Mouse (Mus musculus) retina, postnatal 7 days (tissue): Measurements from ENCODE around the gene Col27a1.

Source experiments
- DNase-seq: peaks from one replicate; pipeline ENCODE4 v3.0.0-alpha.2; 2012; ENCODE audit warnings: low read depth, low spot score

The Col27a1 gene

DNA sequence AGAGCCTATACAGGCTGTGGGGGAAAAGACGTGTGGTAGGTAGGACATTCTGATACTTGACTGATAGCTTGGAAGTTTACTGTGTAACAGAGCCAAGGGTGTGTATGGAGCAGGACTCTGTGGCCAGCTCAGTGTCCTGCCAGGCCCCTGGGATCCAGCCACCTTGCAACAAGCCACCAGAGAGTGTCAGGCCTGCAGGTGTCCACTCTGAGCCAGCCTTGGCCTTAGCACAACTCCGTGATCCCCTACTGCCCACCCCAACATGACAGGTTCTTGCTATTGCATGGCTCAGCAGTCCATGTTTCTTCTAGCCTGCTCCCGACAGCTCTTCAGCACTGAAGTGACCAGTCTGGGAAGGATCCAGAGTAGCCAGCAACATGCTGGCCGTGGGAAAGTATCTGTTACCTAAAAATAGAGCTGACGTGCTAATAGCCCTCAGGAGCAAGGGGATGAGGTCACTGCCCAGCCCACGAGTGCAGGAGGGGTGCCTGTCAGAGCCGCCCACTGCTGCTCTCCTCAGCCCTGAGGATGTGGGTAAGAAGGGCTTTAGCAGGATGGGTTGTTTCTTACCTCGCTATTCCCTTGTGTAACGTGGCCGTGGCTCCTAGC is 96.5 kb downstream of the Col27a1 start:
- no peak for DNase-seq

DNA sequence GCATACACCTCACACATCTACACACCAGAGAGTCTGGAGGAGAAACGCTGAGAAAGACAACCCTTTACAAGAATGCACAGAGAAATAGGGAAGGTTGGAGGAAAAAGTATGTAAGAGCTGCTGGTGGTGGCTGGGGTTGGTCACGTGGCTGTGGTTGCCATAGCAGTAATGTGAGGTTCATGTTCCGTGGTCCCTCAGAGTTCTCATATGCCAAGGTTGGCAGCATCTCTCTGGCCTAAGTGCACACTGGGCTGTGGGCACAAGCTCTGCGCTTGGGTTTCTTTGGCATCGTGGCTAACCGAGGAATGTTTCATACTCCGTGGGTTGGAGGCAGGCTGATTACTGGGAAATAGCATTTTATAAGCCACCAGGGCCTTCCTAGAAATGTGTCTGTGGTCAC is 97.6 kb downstream of the Col27a1 start:
- no peak for DNase-seq

DNA sequence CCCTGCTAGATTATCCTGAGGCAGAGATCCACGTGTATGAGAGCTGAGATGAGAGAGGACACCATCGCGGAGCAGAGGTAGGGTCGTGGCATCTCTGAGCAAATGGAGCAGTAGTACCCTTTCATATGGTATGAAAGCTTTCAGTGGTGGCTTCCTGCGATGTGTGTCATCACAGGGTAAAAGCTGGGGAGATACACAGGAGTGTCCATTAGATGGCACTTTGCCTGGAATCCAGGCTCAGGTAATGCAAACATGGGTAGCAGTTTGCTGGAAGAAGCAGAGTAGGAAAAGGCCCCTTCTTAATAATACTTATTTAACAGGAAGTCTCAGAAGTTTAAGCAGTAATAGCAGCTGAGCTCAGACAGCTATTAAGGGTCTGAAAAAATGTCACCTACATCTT is 100.3 kb downstream of the Col27a1 start:
- DNase-seq, result no peak

- no peak for DNase-seq
Observed at GRCm38 (mm10) chr4:63316076-63316746, 102.4 kb downstream of the Col27a1 start.

DNA sequence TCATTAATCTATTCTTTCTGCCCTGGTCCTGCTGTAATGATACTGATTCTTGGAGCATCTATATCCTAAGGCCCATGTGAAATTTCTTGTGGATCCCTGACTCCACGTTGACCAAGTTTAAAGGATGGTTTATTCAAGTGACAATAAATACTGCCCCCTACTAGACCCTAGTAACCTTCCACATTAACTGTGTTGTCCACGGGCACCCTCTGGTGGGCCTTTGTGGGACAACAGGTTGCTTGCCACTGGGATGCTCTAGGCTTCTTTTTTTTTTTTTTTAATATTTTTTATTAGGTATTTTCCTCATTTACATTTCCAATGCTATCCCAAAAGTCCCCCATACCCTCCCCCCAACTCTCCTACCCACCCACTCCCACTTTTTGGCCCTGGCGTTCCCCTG is 105.8 kb downstream of the Col27a1 start:
- peak; percentile 33 for DNase-seq

- no peak for DNase-seq
Observed at GRCm38 (mm10) chr4:63323275-63323815, 109.5 kb downstream of the Col27a1 start.

DNA sequence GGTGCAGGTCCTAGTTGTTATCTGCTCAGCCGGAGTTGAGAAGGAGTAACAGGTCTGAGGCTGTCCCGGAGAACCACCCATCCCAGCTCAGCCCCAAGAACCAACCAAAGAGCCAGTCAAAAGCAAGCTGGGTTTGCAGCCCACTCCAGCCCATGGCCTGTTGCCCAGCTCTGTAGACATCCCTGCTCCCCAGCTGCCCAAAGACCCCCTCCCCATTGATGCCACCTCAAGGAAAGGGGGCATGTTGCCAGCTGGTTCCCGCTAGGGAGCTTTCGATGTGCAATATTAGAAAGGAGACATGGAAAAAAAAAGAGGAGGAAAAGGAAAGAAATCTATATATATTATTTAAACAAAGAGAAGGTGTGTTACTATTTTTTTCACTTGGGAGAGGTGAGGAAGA is 119.6 kb downstream of the Col27a1 start:
- no peak for DNase-seq

- DNase-seq, result no peak
Observed at GRCm38 (mm10) chr4:63338414-63339076, 124.7 kb downstream of the Col27a1 start.

DNA sequence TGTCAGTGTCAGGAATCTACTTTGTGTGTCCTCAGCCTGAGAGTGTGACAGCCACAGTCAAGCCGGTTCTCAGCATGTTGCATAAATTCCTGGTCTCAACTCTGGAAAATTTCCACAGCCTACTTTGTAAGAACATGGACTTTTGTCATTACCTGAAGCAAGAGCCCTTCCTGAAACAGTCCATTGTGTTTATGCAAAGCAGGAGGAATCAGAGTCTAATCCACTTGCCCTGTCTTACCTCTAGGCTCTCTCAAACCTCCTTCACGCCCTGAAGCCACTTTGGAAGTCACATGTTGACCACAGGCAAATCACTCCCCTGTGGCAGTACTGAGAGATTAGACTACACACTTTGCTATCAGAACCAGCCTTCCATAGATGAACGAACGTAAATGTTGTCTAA is 128.7 kb downstream of the Col27a1 start:
- DNase-seq, result no peak

DNA sequence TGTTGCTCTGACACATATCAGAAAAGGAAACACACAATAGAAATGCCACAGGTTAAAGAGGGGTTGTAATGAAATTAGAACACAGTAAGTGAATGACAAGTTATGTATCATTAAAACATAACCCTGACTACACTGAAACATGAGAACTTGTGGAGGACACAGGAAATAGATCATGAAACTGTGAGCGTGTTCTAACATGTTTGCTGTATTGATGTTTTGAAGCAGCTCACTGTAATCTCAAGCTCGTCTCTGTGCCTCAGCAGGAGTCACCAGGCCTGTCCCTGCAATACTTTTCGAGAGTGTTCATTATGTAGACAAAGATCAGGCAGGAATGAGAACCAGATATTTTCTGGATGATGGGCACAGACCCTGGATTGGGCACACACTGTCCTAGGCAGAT is 129.8 kb downstream of the Col27a1 start:
- no peak for DNase-seq

DNA sequence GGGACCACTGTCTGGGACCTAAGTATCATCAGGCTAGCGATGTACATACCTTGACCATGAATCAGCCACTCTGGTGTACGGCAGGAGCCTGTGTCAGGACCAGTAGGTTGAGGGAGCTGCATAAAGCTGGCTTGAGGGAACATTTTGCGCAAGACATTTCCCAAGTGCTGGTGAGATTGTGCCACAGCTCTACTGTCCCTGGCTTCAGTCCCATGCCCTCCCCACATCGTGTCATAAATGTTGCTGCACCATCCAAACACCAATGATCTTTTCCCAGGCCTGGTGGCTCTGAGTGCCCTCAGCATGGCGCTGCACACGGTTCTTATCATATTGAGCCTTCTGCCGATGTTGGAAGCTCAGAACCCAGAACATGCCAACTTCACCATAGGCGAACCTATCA is 130.5 kb downstream of the Col27a1 start, which contains the start of gene Orm1:
TSS of gene Orm1 (plus strand) at position 266 of the 400 bp plus-strand sequence.
- DNase-seq, result no peak

DNA sequence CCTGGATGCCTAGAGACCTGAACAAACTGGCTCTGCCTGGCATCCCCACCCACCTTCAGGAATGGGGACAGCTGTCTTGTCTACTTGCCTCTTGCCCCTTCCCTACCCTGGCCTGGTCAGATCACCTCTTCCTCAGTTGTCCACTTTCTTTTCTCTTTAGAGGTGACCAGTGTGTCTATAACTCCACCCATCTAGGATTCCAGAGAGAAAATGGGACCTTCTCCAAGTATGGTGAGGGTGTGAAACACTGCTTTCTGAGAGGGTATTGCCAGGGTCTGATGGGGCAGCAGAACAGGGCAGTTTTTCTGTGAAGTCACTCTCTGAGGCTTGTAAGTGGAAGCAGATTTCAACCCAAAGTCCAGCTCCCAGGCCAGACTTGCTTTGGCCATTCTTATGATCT is 131.5 kb downstream of the Col27a1 start:
- no peak for DNase-seq

GRCm38 (mm10) chr4:63346659-63347058 is 132.9 kb downstream of the Col27a1 start:
- no peak for DNase-seq

DNA sequence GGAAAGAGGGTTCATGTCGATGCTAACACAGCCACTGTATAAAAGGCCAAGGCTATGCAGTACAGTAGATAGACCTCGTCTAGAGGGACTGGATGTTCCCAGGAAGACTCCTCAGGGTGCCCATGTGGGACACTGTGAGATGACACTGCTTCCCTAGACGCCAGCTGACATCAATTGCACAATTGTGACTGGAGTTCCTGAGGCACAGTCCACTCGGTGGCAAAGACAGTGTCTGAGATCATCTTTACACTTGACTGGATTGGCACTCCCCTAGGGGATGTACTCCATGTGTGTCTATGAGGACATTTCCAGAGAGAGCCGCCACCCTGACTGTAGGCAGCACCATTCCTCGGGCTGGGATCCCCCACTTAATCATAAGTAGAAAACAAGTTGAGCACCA is 134.7 kb downstream of the Col27a1 start:
- DNase-seq, result no peak

- no peak for DNase-seq
Observed at GRCm38 (mm10) chr4:63355877-63356665, 142.3 kb downstream of the Col27a1 start, which contains the start of gene Orm3. TSS of gene Orm3 (plus strand) at chr4:63356162.

DNA sequence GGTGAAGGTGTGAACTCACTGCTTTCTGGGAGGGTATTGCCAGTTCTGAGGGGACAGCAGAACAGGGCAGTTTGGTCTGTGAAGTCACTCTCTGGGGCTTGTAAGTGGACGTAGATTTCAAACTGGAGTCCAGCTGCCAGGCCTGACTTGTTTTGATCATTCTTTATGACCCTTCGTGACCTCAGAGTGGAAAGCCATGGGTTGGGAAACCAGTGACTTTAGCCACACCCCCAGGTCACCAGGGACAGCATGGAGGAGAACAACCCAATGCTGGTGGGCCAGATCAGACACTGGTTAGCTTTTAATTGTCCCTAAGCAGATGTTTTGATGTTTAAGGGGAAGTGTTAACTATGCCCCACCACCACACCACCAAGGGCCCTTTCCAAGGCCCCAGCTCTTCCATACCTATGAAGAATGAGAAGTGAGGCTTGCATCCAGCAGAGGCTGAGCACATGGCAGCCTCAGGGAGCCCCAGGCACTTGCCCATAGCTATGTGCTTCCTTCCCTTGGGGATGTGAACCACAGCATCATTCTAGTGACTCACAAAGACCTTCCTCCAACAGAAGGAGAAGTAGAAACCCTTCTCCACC is 143.3 kb downstream of the Col27a1 start:
- no peak for DNase-seq

- DNase-seq, result no peak
Observed at GRCm38 (mm10) chr4:63359861-63360260, 146.1 kb downstream of the Col27a1 start.

DNA sequence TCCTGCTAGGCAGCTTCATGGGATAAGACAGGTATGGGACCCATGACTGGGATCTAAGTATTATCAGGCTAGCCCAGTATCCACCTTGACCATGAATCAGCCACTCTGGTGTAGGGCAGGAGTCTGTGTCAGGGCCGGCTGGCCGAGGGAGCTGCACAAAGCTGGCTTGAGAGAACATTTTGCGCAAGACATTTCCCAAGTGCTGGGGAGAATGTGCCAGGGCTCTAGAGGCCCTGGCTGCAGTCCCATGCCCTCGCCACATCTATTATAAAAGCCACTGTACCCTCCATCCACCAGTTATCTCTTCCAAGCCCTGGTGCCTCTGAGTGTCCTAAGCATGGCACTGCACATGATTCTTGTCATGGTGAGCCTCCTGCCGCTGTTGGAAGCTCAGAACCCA is 148.3 kb downstream of the Col27a1 start, which contains the start of gene Orm2:
TSS of gene Orm2 (plus strand) at position 300 of the 400 bp plus-strand sequence.
- DNase-seq, result no peak

DNA sequence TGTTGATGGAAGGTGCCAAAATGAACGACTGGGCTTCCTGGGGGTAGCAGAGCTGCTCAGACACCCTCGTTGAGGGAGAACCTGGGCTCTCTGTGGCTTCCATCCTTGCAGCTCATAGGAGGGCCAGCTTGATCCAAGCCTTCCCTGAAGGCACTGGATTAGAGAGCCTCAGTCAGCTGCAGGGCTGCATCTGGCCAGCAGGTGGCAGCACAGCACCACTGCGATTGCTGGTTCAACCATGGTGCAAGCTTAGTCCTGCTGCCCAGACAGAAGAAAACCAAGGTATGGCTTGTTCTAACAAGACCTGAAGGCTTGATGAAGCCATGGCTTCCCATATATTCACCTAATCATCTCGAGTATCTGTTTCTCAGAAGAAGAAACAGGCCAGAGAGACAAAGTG is 154.8 kb downstream of the Col27a1 start:
- peak; percentile 76 for DNase-seq

DNA sequence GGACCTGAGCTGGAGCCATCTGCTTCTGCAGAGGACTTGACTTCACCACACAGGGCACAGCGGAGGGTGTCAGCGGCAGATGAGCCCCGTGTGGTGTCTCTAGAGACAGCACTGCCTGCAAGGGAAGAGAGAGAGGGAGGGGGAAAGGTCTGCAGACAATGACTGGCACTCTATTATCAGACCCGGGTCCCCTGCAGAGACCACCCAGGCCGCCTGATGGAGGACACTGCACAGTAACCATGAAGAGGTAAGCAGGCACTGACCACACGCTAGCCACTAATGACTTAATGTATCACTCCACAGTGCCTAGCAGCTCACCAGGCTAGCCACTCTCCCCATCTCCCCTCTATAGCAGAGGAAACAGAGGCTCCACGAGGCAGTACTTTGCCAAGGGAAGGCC is 157.1 kb downstream of the Col27a1 start:
- no peak for DNase-seq

- DNase-seq, result no peak
Observed at GRCm38 (mm10) chr4:63371890-63372289, 158.1 kb downstream of the Col27a1 start.
